Mouse (Mus musculus) lung, adult 2 months (tissue): ENCODE data around the gene Zfp266. TPM values are rescaled to one million over a fixed set of nuclear protein-coding genes. Genes with fewer than 3 reads are reported as not detected.
A peak's percentile ranks its signal among the peaks of the same experiment; 100 is the strongest.

Source experiments
- DNase-seq: peaks from one replicate; pipeline ENCODE4 v3.0.0; 2022
- H3K4me1 ChIP-seq: fragments of 200-500 bp; 2 replicates; pipeline ENCODE4 v1.6.1; 2011; ENCODE audit warnings: low read length; ENCODE audit not compliant: control insufficient read depth, insufficient read depth
- H3K4me3 ChIP-seq: fragments of 200-500 bp; replicated peaks from 2 replicates; pipeline ENCODE3; 2011; ENCODE audit warnings: low read depth, mild to moderate bottlenecking, control low read depth, low read length; ENCODE audit errors: extremely low read depth
- CTCF ChIP-seq: fragments of 200-500 bp; IDR thresholded peaks from 2 replicates; pipeline ENCODE4 v1.5.1; 2011; ENCODE audit warnings: mild to moderate bottlenecking, low read length, control low read depth; ENCODE audit not compliant: insufficient read depth
- POLR2A ChIP-seq: fragments of 200-500 bp; IDR thresholded peaks from 2 replicates; pipeline ENCODE4 v1.6.1; 2011; ENCODE audit warnings: low read depth, mild to moderate bottlenecking, control low read depth, low read length, borderline replicate concordance; ENCODE audit errors: extremely low read depth
- WGBS: fragments of 180-500 bp; shearing (Covaris S2); methylation state at CpG from one replicate; pipeline ENCODE4 v1.1.7; 2018; 5-methylcytosine and 5-hydroxymethylcytosine counted together
- polyA plus RNA-seq: library from polyadenylated mRNA; depleted of rRNA; stranded (reverse); fragments of >200 nt; gene quantifications from 2 replicates; pipeline ENCODE4 v1.2.3, GENCODE M21; 2012

Gene Zfp266
- polyA plus RNA-seq, 1 experiment, result 8.9 TPM

DNA sequence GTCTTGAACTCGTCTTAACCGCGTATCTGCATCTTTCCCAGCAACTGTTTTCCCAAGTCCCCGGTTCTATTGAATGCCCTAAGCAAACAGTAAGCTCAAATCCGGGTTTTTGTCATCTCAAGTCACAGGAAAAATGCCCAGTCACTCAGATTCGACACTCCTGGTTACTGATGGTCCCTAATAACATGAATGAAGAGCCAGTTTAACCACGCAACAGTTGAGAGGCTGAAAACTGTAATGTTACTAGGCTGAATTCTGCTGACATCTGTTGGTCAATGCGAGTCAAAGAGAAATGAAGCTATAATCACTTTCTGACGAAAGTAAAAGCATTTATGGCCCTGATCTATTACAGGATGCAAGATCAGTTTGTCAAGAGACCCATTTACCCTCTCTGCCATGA, 27.9 kb downstream of the Zfp266 start:
- H3K4me1 ChIP-seq, result peaks cover 13% of the 10 kb centered on the region
- WGBS, result 3% methylated on average over 9 of the region's 9 CpGs
- TF ChIP-seq POLR2A, result no peak
- TF ChIP-seq CTCF, result no peak
- DNase-seq, result peak; percentile 23
- peak overlapping the region; percentile 73 for H3K4me3 ChIP-seq

GRCm38 (mm10) chr9:20492527-20493233, 28.5 kb downstream of the Zfp266 start, which contains the start of gene Zfp426:
Gene Zfp426 (minus strand): TSS chr9:20492746.
- peaks cover 13% of the 10 kb centered on the region for H3K4me1 ChIP-seq
- under 1% methylated on average over 40 of the region's 40 CpGs for WGBS
- TF ChIP-seq POLR2A (peak; percentile 81; the same call in 1 of the 2 replicates), CTCF (no peak)
- peak within 1 kb of the TSS; percentile 73 for H3K4me3 ChIP-seq
- DNase-seq, result peak; percentile 90

DNA sequence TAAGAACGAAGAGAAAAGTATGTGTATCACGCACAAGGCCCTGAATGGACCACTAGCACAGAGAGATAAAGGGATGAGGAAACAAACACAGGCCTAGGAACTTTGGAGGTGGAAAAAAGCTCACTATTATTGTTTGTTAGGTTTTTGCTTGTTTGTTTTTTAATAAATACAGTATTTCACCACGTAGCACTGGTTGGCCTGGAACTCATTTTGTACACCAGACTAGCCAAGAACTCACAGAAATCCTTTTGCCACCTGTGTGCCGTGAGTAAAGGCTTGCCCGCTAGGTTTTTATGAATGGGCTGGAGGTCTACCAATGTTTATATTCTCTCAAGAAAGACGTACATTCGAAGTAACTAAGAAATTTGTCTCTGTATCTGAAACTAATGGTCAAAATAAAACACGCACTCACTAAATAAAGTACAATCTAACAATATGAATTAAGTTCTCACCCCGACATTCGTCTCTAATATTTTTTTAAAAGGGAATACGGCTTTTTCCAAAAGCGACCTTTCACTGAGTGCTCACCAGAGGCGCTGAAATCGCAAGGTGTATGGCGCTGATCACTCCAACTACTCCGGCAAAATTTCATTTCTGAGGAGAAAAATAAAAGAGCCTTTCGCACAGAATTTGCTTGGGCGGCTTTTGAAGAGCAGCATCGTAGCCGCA, 29.2 kb downstream of the Zfp266 start:
- H3K4me3 ChIP-seq, result peak overlapping the region; percentile 73
- no peak for TF ChIP-seq CTCF
- TF ChIP-seq POLR2A, result no peak
- peaks cover 13% of the 10 kb centered on the region for H3K4me1 ChIP-seq
- no peak for DNase-seq
- 5% methylated on average over 20 of the region's 20 CpGs for WGBS

- 88% methylated on average over 5 of the region's 5 CpGs for WGBS
- no peak for DNase-seq
- H3K4me3 ChIP-seq, result no peak overlapping the region
- H3K4me1 ChIP-seq, result peaks cover 13% of the 10 kb centered on the region
- no peak for TF ChIP-seq POLR2A
- TF ChIP-seq CTCF, result no peak
Measured at GRCm38 (mm10) chr9:20489536-20489935, 31.7 kb downstream of the Zfp266 start.

DNA sequence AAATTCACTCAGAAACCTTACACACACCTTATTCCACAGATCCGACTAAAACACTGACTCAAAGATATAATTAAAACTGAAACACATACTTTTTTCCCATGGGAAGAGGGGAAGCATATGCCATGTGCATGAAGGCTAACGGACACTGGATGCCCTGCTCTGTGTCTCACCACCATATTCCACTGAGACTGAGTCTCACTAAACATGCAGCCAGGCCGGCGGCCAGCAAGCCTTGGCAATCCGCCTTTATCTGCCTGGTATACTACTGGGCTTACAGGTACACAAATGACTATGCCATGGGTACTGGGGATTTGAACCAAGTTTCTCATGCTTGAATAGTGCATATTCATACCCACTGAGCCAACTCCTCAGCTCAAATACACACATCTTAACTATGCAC, 41.8 kb downstream of the Zfp266 start:
- WGBS, result 93% methylated on average over 5 of the region's 5 CpGs
- no peak for DNase-seq
- H3K4me3 ChIP-seq, result no peak overlapping the region
- H3K4me1 ChIP-seq, result no peaks in the 10 kb centered on the region
- TF ChIP-seq POLR2A (no peak), CTCF (no peak)

DNA sequence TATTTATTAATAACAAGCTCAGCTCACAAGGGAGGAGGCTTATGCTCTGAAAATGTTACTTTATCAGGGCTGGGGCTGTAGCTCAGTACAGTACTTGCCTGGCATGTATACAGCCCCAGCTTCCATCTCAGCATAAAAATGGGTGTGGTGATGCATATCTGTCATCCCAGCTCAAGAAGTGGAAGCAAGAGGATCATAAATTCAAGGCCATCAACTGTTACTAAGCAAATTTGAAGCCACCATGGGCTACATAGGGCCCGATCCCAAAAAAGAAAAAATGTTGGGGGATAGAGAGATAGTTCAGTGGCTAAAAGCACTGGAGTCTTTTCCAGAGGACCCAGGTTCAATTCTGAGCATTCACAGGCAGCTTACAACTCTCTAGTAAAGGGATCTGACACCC, 44.6 kb downstream of the Zfp266 start:
- TF ChIP-seq POLR2A (no peak), CTCF (no peak)
- DNase-seq, result no peak
- WGBS, result 97% methylated on average over 1 of the region's 1 CpGs

GRCm38 (mm10) chr9:20466761-20467442, 54.3 kb downstream of the Zfp266 start:
- H3K4me1 ChIP-seq, result no peaks in the 10 kb centered on the region
- peak; percentile 47 for DNase-seq
- no peak overlapping the region for H3K4me3 ChIP-seq
- TF ChIP-seq POLR2A (no peak), CTCF (peak; percentile 49)
- 53% methylated on average over 7 of the region's 7 CpGs for WGBS

More for the DNA sequence above, 44.6 kb downstream of the Zfp266 start:
- Histone ChIP-seq H3K4me3 (no peak overlapping the region), H3K4me1 (no peaks in the 10 kb centered on the region)

- no peak for TF ChIP-seq POLR2A
- TF ChIP-seq CTCF, result no peak
- peak within 1 kb of the TSS; percentile 84 for H3K4me3 ChIP-seq
- under 1% methylated on average over 48 of the region's 48 CpGs for WGBS
- peak; percentile 79 for DNase-seq
- peaks cover 5% of the 10 kb centered on the region; the same call in 1 of the 2 replicates for H3K4me1 ChIP-seq
Measured at GRCm38 (mm10) chr9:20459377-20460317, 61.6 kb downstream of the Zfp266 start, which contains the start of gene Zfp26. Gene Zfp26 (minus strand): TSS chr9:20460162.
